Mouse (Mus musculus) CH12.LX (cell line): ENCODE data around the gene Osbp2.

Experiments used
- CTCF ChIP-seq, 2 experiments: IDR thresholded peaks in 1 of 2; conservative IDR thresholded peaks in 1 of 2; 2 replicates each; pipeline ENCODE4 v1.5.1; 2011 to 2012; ENCODE audit warnings: low read depth in 2 of 2, low read length in 2 of 2, improper control_type of control experiment in 1 of 2, inconsistent platforms in 1 of 2, mild to moderate bottlenecking in 1 of 2, moderate library complexity in 1 of 2
- IRF4 ChIP-seq: IDR thresholded peaks from 2 replicates; pipeline ENCODE4 v1.6.1; 2014; ENCODE audit warnings: low read depth, mild to moderate bottlenecking, inconsistent platforms, low read length, improper control_type of control experiment
- POLR2A ChIP-seq: IDR thresholded peaks from 2 replicates; pipeline ENCODE4 v1.6.1; 2011; ENCODE audit warnings: low read depth, mild to moderate bottlenecking, improper control_type of control experiment, low read length
- SMC3 ChIP-seq: IDR thresholded peaks from 2 replicates; pipeline ENCODE4 v1.6.1; 2011; ENCODE audit warnings: low read depth, low read length, improper control_type of control experiment

- TF ChIP-seq IRF4, result peak; percentile 34
- TF ChIP-seq CTCF (conservative IDR thresholded peaks at IDR 0.05 in 1 of 2, IDR thresholded peaks at IDR 0.05 in 1 of 2; ENCODE audit: low read depth in 2 of 2, low read length in 2 of 2), result no peak
- TF ChIP-seq SMC3, result no peak
- peak; percentile 78 for TF ChIP-seq POLR2A
These were observed 30.9 kb upstream of the Osbp2 start, which contains the start of the genes 4921536K21Rik and Dusp18 for GRCm38 (mm10) chr11:3894406-3895281.
